Mouse (Mus musculus) midbrain, embryonic 13.5 days (tissue): ENCODE results near the gene Tom1l1. TPM values are rescaled to one million over a fixed set of nuclear protein-coding genes. Genes with fewer than 3 reads are reported as not detected.
"Not testable (repeated sequence)": the region's sequence is repeated elsewhere in the genome, so short reads cannot be mapped to it uniquely, and the experiment has no call there.

Source experiments
- ATAC-seq: fragments of 200-750 bp; cut with Nextera tagmentation; 2 replicates; pipeline ENCODE4 v1.8.0; 2017; ENCODE audit warnings: mild to moderate bottlenecking, moderate TSS enrichment, moderate library complexity
- H3K27ac ChIP-seq: fragments of 300-500 bp; sonication (generic); 2 replicates; pipeline ENCODE4 v1.5.1; 2015; ENCODE audit warnings: inconsistent platforms, mild to moderate bottlenecking, moderate library complexity
- H3K27me3 ChIP-seq: fragments of 300-500 bp; sonication (generic); 2 replicates; pipeline ENCODE4 v1.6.1; 2015; ENCODE audit warnings: mild to moderate bottlenecking, inconsistent platforms
- H3K36me3 ChIP-seq: fragments of 300-500 bp; sonication (generic); 2 replicates; pipeline ENCODE4 v1.6.1; 2015; ENCODE audit warnings: mild to moderate bottlenecking, inconsistent platforms
- H3K4me1 ChIP-seq: fragments of 300-500 bp; sonication (generic); replicated peaks from 2 replicates; pipeline ENCODE4 v1.6.1; 2015; ENCODE audit warnings: inconsistent platforms
- H3K4me2 ChIP-seq: fragments of 300-500 bp; sonication (generic); replicated peaks from 2 replicates; pipeline ENCODE4 v1.6.1; 2015; ENCODE audit warnings: moderate library complexity, mild to moderate bottlenecking, inconsistent platforms
- H3K4me3 ChIP-seq: fragments of 300-500 bp; sonication (generic); replicated peaks from 2 replicates; pipeline ENCODE4 v1.5.1; 2015; ENCODE audit warnings: mild to moderate bottlenecking, inconsistent platforms
- H3K9ac ChIP-seq: fragments of 300-500 bp; sonication (generic); replicated peaks from 2 replicates; pipeline ENCODE4 v1.6.1; 2015; ENCODE audit warnings: mild to moderate bottlenecking, inconsistent platforms
- H3K9me3 ChIP-seq: fragments of 300-500 bp; sonication (generic); 2 replicates; pipeline ENCODE4 v1.6.1; 2016; ENCODE audit warnings: mild to moderate bottlenecking, inconsistent platforms
- whole genome bisulfite sequencing: fragments of 180-500 bp; shearing (Covaris S2); methylation state at CpG from one replicate; pipeline ENCODE4 v1.1.7; 2015; 5-methylcytosine and 5-hydroxymethylcytosine counted together
- polyA plus RNA-seq: library from polyadenylated mRNA; unstranded; fragments of >200 nt; fragmentation: Nextera tagmentation; extraction: Ambion mirVana; gene quantifications from 2 replicates; pipeline ENCODE4 v1.2.1, GENCODE M21; 2015

Gene Tom1l1
- polyA plus RNA-seq: 12.8 and 13.1 TPM in 2 replicates

GRCm38 (mm10) chr11:90687460-90688416 lies at the start of gene Tom1l1:
Gene Tom1l1, minus strand, starts transcription at chr11:90688366.
- Histone ChIP-seq H3K4me2 (peak within 1 kb of the TSS; percentile 81), H3K27ac (0 out of 2 replicates have a peak within 1 kb of the TSS, but pooled peaks have one; percentile 20), H3K4me3 (peak within 1 kb of the TSS; percentile 47), H3K36me3 (no peaks in the 10 kb centered on the region), H3K9ac (peak within 1 kb of the TSS; percentile 64), H3K27me3 (peaks cover 24% of the 10 kb centered on the region), H3K4me1 (peaks cover 11% of the 10 kb centered on the region), H3K9me3 (no peaks in the 10 kb centered on the region)
- peak; percentile 91 for ATAC-seq
- 6% methylated on average over 44 of the region's 47 CpGs for WGBS

GRCm38 (mm10) chr11:90733575-90733974 lies 45.4 kb upstream of the Tom1l1 start:
- ATAC-seq: no peak
- WGBS: 74% methylated on average over 4 of the region's 4 CpGs

DNA sequence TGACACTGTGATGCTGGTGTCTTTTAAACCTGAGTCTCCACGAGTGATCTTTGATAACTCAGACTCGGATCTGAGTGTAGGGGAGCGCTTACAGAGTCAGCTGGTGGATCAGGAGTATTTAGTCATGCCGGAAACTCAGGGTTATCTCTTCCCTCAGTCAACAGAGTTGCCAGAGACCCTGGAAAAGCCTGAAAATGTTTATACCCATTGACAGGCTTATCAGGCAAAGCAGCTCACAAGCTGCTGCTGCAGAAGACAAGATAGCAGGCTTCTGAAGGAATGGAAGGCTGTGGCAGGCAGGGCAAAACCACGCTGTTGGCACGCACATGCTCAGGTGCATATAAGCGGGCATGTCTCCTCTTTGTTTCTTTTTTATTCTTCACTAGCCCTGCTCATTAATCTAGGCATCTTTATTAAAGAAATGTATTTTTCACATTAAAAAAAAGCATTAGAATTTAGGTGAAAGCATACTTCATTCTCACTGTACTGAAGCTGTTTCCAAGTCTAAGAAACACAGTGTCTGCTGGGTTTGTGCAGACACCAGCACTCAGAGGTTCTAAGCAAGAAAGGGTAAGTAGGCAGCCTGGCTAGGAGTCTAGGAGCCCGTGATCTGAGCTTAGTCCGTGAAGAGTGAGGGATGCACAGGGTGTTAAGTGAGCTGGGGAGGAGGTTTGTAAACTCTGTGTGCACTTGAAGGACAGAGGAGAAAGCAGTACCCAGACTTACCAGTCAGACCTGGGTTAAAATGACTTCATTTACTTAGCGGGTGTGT lies 39.4 kb upstream of the Tom1l1 start:
- Histone ChIP-seq H3K9me3 (no peaks in the 10 kb centered on the region), H3K4me1 (peaks cover 5% of the 10 kb centered on the region), H3K27ac (no peak overlapping the region), H3K9ac (no peak overlapping the region), H3K4me3 (no peak overlapping the region), H3K4me2 (no peak overlapping the region), H3K27me3 (no peaks in the 10 kb centered on the region), H3K36me3 (no peaks in the 10 kb centered on the region)
- no peak for ATAC-seq
- 86% methylated on average over 10 of the region's 10 CpGs for WGBS

More at GRCm38 (mm10) chr11:90733575-90733974, 45.4 kb upstream of the Tom1l1 start:
- no peak overlapping the region for H3K4me2 ChIP-seq
- H3K4me1 ChIP-seq: no peaks in the 10 kb centered on the region
- H3K9ac ChIP-seq: no peak overlapping the region
- H3K27ac ChIP-seq: no peak overlapping the region
- no peaks in the 10 kb centered on the region for H3K9me3 ChIP-seq
- no peaks in the 10 kb centered on the region for H3K27me3 ChIP-seq
- H3K36me3 ChIP-seq: no peaks in the 10 kb centered on the region
- H3K4me3 ChIP-seq: no peak overlapping the region

- Histone ChIP-seq H3K36me3 (no peaks in the 10 kb centered on the region), H3K27me3 (no peaks in the 10 kb centered on the region), H3K27ac (no peak overlapping the region), H3K4me3 (no peak overlapping the region), H3K9ac (no peak overlapping the region), H3K4me1 (peaks cover 6% of the 10 kb centered on the region), H3K4me2 (no peak overlapping the region), H3K9me3 (no peaks in the 10 kb centered on the region)
- no peak for ATAC-seq
- 88% methylated on average over 10 of the region's 10 CpGs for WGBS
These were observed 38.6 kb upstream of the Tom1l1 start for GRCm38 (mm10) chr11:90726730-90727129.

- H3K4me2 ChIP-seq: no peak overlapping the region
- peaks cover 6% of the 10 kb centered on the region for H3K4me1 ChIP-seq
- no peaks in the 10 kb centered on the region for H3K36me3 ChIP-seq
- no peaks in the 10 kb centered on the region for H3K27me3 ChIP-seq
- H3K9ac ChIP-seq: no peak overlapping the region
- H3K4me3 ChIP-seq: no peak overlapping the region
- WGBS: 24% methylated on average over 3 of the region's 3 CpGs
- peak overlapping the region; percentile 68 for H3K27ac ChIP-seq
- ATAC-seq: peak; percentile 88
- H3K9me3 ChIP-seq: no peaks in the 10 kb centered on the region
These were observed 34.1 kb upstream of the Tom1l1 start for GRCm38 (mm10) chr11:90722304-90722703.

DNA sequence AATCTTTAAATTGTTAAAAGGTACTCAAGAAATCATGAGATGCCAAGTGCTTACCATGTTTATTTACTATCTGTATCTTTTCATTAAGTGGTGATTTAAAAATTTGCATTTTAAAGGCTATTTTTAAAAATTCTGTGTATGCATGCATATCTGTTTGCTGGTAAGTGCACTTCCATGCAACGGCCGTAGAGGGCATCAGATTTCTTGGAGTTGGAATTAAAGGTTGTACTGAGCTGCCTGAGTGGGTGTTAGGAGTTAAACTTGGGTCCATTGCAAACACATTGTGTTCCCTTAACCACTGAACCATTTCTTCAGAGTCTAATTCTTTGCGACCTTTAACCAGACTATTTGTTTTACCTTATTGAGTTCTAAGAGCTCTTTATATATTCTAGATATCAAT lies 29.6 kb upstream of the Tom1l1 start:
- Histone ChIP-seq H3K4me3 (no peak overlapping the region), H3K27me3 (no peaks in the 10 kb centered on the region), H3K27ac (no peak overlapping the region), H3K4me1 (peaks cover 3% of the 10 kb centered on the region), H3K9ac (no peak overlapping the region), H3K36me3 (no peaks in the 10 kb centered on the region), H3K9me3 (no peaks in the 10 kb centered on the region), H3K4me2 (no peak overlapping the region)
- ATAC-seq: no peak
- WGBS: 91% methylated on average over 3 of the region's 3 CpGs

- Histone ChIP-seq H3K27ac (no peak overlapping the region), H3K36me3 (no peaks in the 10 kb centered on the region), H3K4me3 (no peak overlapping the region), H3K9me3 (no peaks in the 10 kb centered on the region), H3K9ac (no peak overlapping the region), H3K4me2 (no peak overlapping the region), H3K27me3 (no peaks in the 10 kb centered on the region), H3K4me1 (no peaks in the 10 kb centered on the region)
- 80% methylated on average over 9 of the region's 9 CpGs for WGBS
- no peak for ATAC-seq
These were observed 23.4 kb upstream of the Tom1l1 start for GRCm38 (mm10) chr11:90711596-90711995.

- H3K27me3 ChIP-seq, H3K36me3 ChIP-seq, H3K27ac ChIP-seq, H3K4me2 ChIP-seq, ATAC-seq, H3K9ac ChIP-seq, H3K4me3 ChIP-seq, H3K9me3 ChIP-seq, H3K4me1 ChIP-seq: not testable (repeated sequence)
- WGBS: 85% methylated on average over 1 of the region's 1 CpGs
These were observed 19.0 kb upstream of the Tom1l1 start for GRCm38 (mm10) chr11:90707134-90707533.

- peak; percentile 90 for ATAC-seq
- Histone ChIP-seq H3K36me3 (no peaks in the 10 kb centered on the region), H3K9me3 (no peaks in the 10 kb centered on the region), H3K9ac (no peak overlapping the region), H3K4me1 (0 out of 2 replicates have a peak, but pooled peaks cover 6% of the 10 kb centered on the region), H3K4me2 (peak overlapping the region; percentile 46), H3K27ac (no peak overlapping the region), H3K27me3 (no peaks in the 10 kb centered on the region), H3K4me3 (no peak overlapping the region)
- WGBS: 18% methylated on average over 10 of the region's 10 CpGs
These were observed 9.5 kb upstream of the Tom1l1 start for GRCm38 (mm10) chr11:90697480-90698240.

DNA sequence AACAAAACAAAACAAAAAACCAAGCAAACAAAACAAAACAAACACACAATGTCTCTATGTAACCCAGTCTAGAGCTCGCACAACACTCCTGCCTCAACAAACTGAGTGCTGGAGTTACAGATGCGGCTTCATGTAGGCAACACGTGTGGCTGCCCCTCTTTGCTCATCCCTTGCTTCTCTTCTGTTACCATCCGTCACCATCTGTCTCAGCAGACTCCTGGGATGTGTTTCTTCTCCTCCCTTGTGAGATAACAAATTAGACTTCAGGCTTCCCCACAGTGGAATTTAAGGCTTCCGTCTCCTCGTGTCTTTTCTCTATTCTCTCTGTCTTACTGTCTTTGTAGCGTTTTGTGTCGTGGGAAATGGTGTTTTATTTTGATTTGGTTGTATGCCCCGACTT lies 7.6 kb upstream of the Tom1l1 start:
- no peak overlapping the region for H3K4me2 ChIP-seq
- H3K36me3 ChIP-seq: no peaks in the 10 kb centered on the region
- H3K4me3 ChIP-seq: no peak overlapping the region
- no peak overlapping the region for H3K9ac ChIP-seq
- H3K27ac ChIP-seq: no peak overlapping the region
- H3K9me3 ChIP-seq: no peaks in the 10 kb centered on the region
- 72% methylated on average over 9 of the region's 9 CpGs for WGBS
- ATAC-seq: no peak
- H3K27me3 ChIP-seq: no peaks in the 10 kb centered on the region
- 0 out of 2 replicates have a peak, but pooled peaks cover 6% of the 10 kb centered on the region for H3K4me1 ChIP-seq

DNA sequence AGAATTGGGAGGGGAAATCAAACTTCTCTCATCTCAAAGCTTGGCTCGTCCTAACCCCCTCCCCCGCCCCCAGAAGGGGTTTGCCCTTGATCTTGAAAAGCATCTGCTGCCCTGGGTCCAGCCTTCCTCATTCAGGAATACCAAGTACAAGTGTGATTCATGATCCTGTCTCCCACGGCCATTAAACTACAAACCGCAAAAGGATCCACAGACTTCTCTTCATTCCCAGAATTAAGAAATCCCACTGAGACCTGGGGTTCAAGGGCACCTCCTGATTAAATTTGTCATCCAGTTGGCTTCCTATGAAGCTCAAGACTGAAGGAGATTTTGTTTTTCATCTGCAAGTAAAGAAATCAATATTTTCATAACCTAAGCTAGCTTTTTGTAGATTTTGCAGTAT lies 6.0 kb upstream of the Tom1l1 start:
- H3K27me3 ChIP-seq: peaks cover under 1% of the 10 kb centered on the region; the same call in 1 of the 2 replicates
- H3K4me1 ChIP-seq: 0 out of 2 replicates have a peak, but pooled peaks cover 2% of the 10 kb centered on the region
- H3K36me3 ChIP-seq: no peaks in the 10 kb centered on the region
- H3K4me2 ChIP-seq: no peak overlapping the region
- no peak overlapping the region for H3K27ac ChIP-seq
- no peak for ATAC-seq
- 77% methylated on average over 4 of the region's 4 CpGs for WGBS
- no peak overlapping the region for H3K9ac ChIP-seq
- H3K9me3 ChIP-seq: no peaks in the 10 kb centered on the region
- H3K4me3 ChIP-seq: no peak overlapping the region
